In genomic region chr8:70585258-70585652, GRCm38 (mm10) we compare ENCODE assay signal across 8 mouse cellular contexts. TPM values are rescaled to one million over a fixed set of nuclear protein-coding genes. Genes with fewer than 3 reads are reported as not detected.
A peak's percentile ranks its signal among the peaks of the same experiment; 100 is the strongest.
DNase-seq lines count a peak whose midpoint lies in the region; ATAC-seq and TF ChIP-seq lines count a peak whose summit lies in the region.

No protein-coding gene starts in this region.

- TF ChIP-seq POLR2A in ES-Bruce4 (IDR thresholded peaks at IDR 0.05; ENCODE audit: insufficient read depth, low read length): no peak
- TF ChIP-seq POLR2A in heart, adult 2 months (IDR thresholded peaks at IDR 0.05; ENCODE audit: insufficient read depth, low read depth, low read length): no peak
- TF ChIP-seq POLR2A in kidney, adult 2 months (IDR thresholded peaks at IDR 0.05; ENCODE audit: low read depth, low read length): no peak

- peak; percentile 83 to 92 for DNase-seq in adrenal gland, adult (ENCODE audit: inconsistent age in 2 of 2, low spot score in 1 of 2)
- no peak for DNase-seq in adrenal gland, adult 8-10 months
- DNase-seq in cerebellum, postnatal 36 days: peak; percentile 64 to 67
- DNase-seq in heart, adult 2 months: peak; percentile 75 to 82
- DNase-seq in kidney, adult 2 months: peak; percentile 78
- DNase-seq in lung, postnatal 0 days (ENCODE audit: low spot score): peak; percentile 76
- DNase-seq in retina, postnatal 1 day: peak; percentile 69

- H3K4me2 ChIP-seq in lung, postnatal 0 days (replicated peaks; ENCODE audit: low read depth, low read length): no peak overlapping the region

- intact Hi-C loops in heart, adult 2 months (cut with DNase I): loop anchor here (1.0 to 10.0 kb wide), 3 partner anchors 25 to 200 kb away; partner anchors contain the start of gene Rex1bd

- ATAC-seq in lung, postnatal 0 days: peak; percentile 81

- H3K27me3 ChIP-seq in ES-Bruce4 (ENCODE audit: control insufficient read depth, insufficient read depth, low read length, poor library complexity, severe bottlenecking): no peaks in the 10 kb centered on the region
- H3K27me3 ChIP-seq in heart, adult 2 months (ENCODE audit: control insufficient read depth, insufficient read depth, low read length): no peaks in the 10 kb centered on the region
- H3K27me3 ChIP-seq in kidney, adult 2 months (replicated peaks; ENCODE audit: control insufficient read depth, insufficient read depth, low read length): no peaks in the 10 kb centered on the region
- no peaks in the 10 kb centered on the region for H3K27me3 ChIP-seq in lung, postnatal 0 days (replicated peaks; ENCODE audit: insufficient read depth, low read length)

- TF ChIP-seq EP300 in ES-Bruce4 (IDR thresholded peaks at IDR 0.05; ENCODE audit: insufficient read depth, low read depth, low read length): no peak
- peak; percentile 88 for TF ChIP-seq EP300 in heart, adult 2 months (IDR thresholded peaks at IDR 0.05; ENCODE audit: insufficient read depth, low read depth, low read length)
- TF ChIP-seq EP300 in lung, postnatal 0 days (IDR thresholded peaks at IDR 0.05): no peak

- H3K79me2 ChIP-seq in heart, adult 2 months (replicated peaks; ENCODE audit: control insufficient read depth, insufficient read depth, low read length): no peaks in the 10 kb centered on the region

- H3K9ac ChIP-seq in ES-Bruce4 (ENCODE audit: low read depth, poor library complexity, severe bottlenecking): no peak overlapping the region
- no peak overlapping the region for H3K9ac ChIP-seq in heart, adult 2 months (ENCODE audit: low read depth, low read length)
- H3K9ac ChIP-seq in lung, postnatal 0 days (replicated peaks; ENCODE audit: low read depth): no peak overlapping the region

- peak overlapping the region; percentile 4; the same call in 1 of the 2 replicates for H3K27ac ChIP-seq in ES-Bruce4 (ENCODE audit: insufficient read depth, low read length)
- peak overlapping the region; percentile 4; the same call in 1 of the 2 replicates for H3K27ac ChIP-seq in heart, adult 2 months
- no peak overlapping the region for H3K27ac ChIP-seq in kidney, adult 2 months (ENCODE audit: insufficient read depth, low read depth, low read length)
- no peak overlapping the region for H3K27ac ChIP-seq in lung, postnatal 0 days (ENCODE audit: low read length)

- TF ChIP-seq CTCF in ES-Bruce4 (IDR thresholded peaks at IDR 0.05; ENCODE audit: low read depth, low read length): peak; percentile 74
- TF ChIP-seq CTCF in heart, adult 2 months (IDR thresholded peaks at IDR 0.05): peak; percentile 89
- peak; percentile 77 for TF ChIP-seq CTCF in kidney, adult 2 months (conservative IDR thresholded peaks at IDR 0.05; ENCODE audit: insufficient read depth, insufficient read length, low read depth, low read length)
- peak; percentile 88 for TF ChIP-seq CTCF in lung, postnatal 0 days (IDR thresholded peaks at IDR 0.05)

- H3K4me1 ChIP-seq in ES-Bruce4 (ENCODE audit: control insufficient read depth, insufficient read depth, low read length): no peaks in the 10 kb centered on the region
- H3K4me1 ChIP-seq in heart, adult 2 months (ENCODE audit: control insufficient read depth, insufficient read depth, low read length): peaks cover 3% of the 10 kb centered on the region; the same call in 1 of the 2 replicates
- H3K4me1 ChIP-seq in kidney, adult 2 months (ENCODE audit: control insufficient read depth, insufficient read depth, low read length): no peaks in the 10 kb centered on the region
- no peaks in the 10 kb centered on the region for H3K4me1 ChIP-seq in lung, postnatal 0 days (ENCODE audit: insufficient read depth, low read depth, low read length)

- WGBS in heart, adult 2 months: 38% methylated on average over 7 of the region's 7 CpGs
- WGBS in kidney, adult 2 months: 39% methylated on average over 7 of the region's 7 CpGs
- WGBS in lung, postnatal 0 days: 48% methylated on average over 7 of the region's 7 CpGs

- no peaks in the 10 kb centered on the region for H3K9me3 ChIP-seq in ES-Bruce4 (replicated peaks; ENCODE audit: control insufficient read depth, insufficient read depth, low read length, poor library complexity, severe bottlenecking)
- H3K9me3 ChIP-seq in lung, postnatal 0 days (ENCODE audit: low read length): no peaks in the 10 kb centered on the region

- H3K4me3 ChIP-seq in ES-Bruce4 (ENCODE audit: low read depth, low read length): no peak overlapping the region
- no peak overlapping the region for H3K4me3 ChIP-seq in heart, adult 2 months
- no peak overlapping the region for H3K4me3 ChIP-seq in kidney, adult 2 months (ENCODE audit: insufficient read depth, low read depth, low read length)
- no peak overlapping the region for H3K4me3 ChIP-seq in lung, postnatal 0 days (ENCODE audit: low read depth, low read length)

- H3K36me3 ChIP-seq in ES-Bruce4 (ENCODE audit: control insufficient read depth, insufficient read depth, low read length, poor library complexity, severe bottlenecking): peaks cover 18% of the 10 kb centered on the region
- H3K36me3 ChIP-seq in heart, adult 2 months (ENCODE audit: control insufficient read depth, insufficient read depth, low read length): no peaks in the 10 kb centered on the region
- H3K36me3 ChIP-seq in kidney, adult 2 months (ENCODE audit: control insufficient read depth, insufficient read depth, low read length): peaks cover 1% of the 10 kb centered on the region
- peaks cover 26% of the 10 kb centered on the region for H3K36me3 ChIP-seq in lung, postnatal 0 days (ENCODE audit: insufficient read depth, low read length)

RNA-seq across cellular contexts. Expression of gene Isyna1, which starts 8.9 kb away (rescaled TPM):
- 100 to 1,000 TPM; 124 to 207 (median 158) TPM for total RNA-seq in adrenal gland, adult 8-10 months (2022)
- polyA plus RNA-seq in ES-Bruce4 (2011; ENCODE audit: insufficient read depth, insufficient read length, low read depth, missing spikeins): 61.5 and 72.3 TPM in 2 replicates
- total RNA-seq in heart, adult 2 months (2021): 10 to 100 TPM; 26.7 to 28.3 TPM
- polyA plus RNA-seq in heart, adult 2 months (2012; rRNA removed): 40.3 and 41.6 TPM in 2 replicates
- polyA plus RNA-seq in kidney, adult 2 months (2012; rRNA removed): 127 and 159 TPM in 2 replicates
- 49.1 and 57.8 TPM in 2 replicates for polyA plus RNA-seq in lung, postnatal 0 days (2015; fragmentation: Nextera tagmentation; extraction: Ambion mirVana)

RNA-seq across cellular contexts. Expression of gene Ssbp4, which starts 23.4 kb away (rescaled TPM):
- 100 to 1,000 TPM in 2 of 4 experiments, 10 to 100 TPM in 2; 69.3 to 158 (median 120) TPM for total RNA-seq in adrenal gland, adult 8-10 months (2022)
- 49.9 and 50.2 TPM in 2 replicates for polyA plus RNA-seq in ES-Bruce4 (2011; ENCODE audit: insufficient read depth, insufficient read length, low read depth, missing spikeins)
- total RNA-seq in heart, adult 2 months (2021): 10 to 100 TPM; 34.6 to 35.8 TPM
- polyA plus RNA-seq in heart, adult 2 months (2012; rRNA removed): 45.6 and 72.8 TPM in 2 replicates
- 84.9 and 123 TPM in 2 replicates for polyA plus RNA-seq in kidney, adult 2 months (2012; rRNA removed)
- 117 and 125 TPM in 2 replicates for polyA plus RNA-seq in lung, postnatal 0 days (2015; fragmentation: Nextera tagmentation; extraction: Ambion mirVana)

RNA-seq across cellular contexts. Expression of gene Lrrc25, which starts 30.7 kb away (rescaled TPM):
- total RNA-seq in adrenal gland, adult 8-10 months (2022): 1 to 10 TPM; 1.5 to 4.4 (median 3.2) TPM
- polyA plus RNA-seq in ES-Bruce4 (2011; ENCODE audit: insufficient read depth, insufficient read length, low read depth, missing spikeins): not detected in 2 replicates
- total RNA-seq in heart, adult 2 months (2021): 1 to 10 TPM; 1.6 to 1.8 TPM
- 3.6 and 4.5 TPM in 2 replicates for polyA plus RNA-seq in heart, adult 2 months (2012; rRNA removed)
- polyA plus RNA-seq in kidney, adult 2 months (2012; rRNA removed): 3.2 and 3.5 TPM in 2 replicates
- polyA plus RNA-seq in lung, postnatal 0 days (2015; fragmentation: Nextera tagmentation; extraction: Ambion mirVana): 4.2 TPM in 2 replicates

RNA-seq across cellular contexts. Expression of gene Ell, which starts 46.0 kb away (rescaled TPM):
- total RNA-seq in adrenal gland, adult 8-10 months (2022): 10 to 100 TPM; 25.2 to 38.3 (median 30.3) TPM
- 12.4 and 13.2 TPM in 2 replicates for polyA plus RNA-seq in ES-Bruce4 (2011; ENCODE audit: insufficient read depth, insufficient read length, low read depth, missing spikeins)
- 10 to 100 TPM in 1 of 2 experiments, 1 to 10 TPM in 1; 9.6 to 12.0 TPM for total RNA-seq in heart, adult 2 months (2021)
- polyA plus RNA-seq in heart, adult 2 months (2012; rRNA removed): 12.7 and 13.8 TPM in 2 replicates
- 16.4 and 18.1 TPM in 2 replicates for polyA plus RNA-seq in kidney, adult 2 months (2012; rRNA removed)
- 11.8 and 13.0 TPM in 2 replicates for polyA plus RNA-seq in lung, postnatal 0 days (2015; fragmentation: Nextera tagmentation; extraction: Ambion mirVana)

RNA-seq across cellular contexts. Expression of gene Gdf15, which starts 47.0 kb away (rescaled TPM):
- 1 to 10 TPM; 1.8 to 3.5 (median 3.0) TPM for total RNA-seq in adrenal gland, adult 8-10 months (2022)
- polyA plus RNA-seq in ES-Bruce4 (2011; ENCODE audit: insufficient read depth, insufficient read length, low read depth, missing spikeins): 1.9 and 2.1 TPM in 2 replicates
- total RNA-seq in heart, adult 2 months (2021): 1 to 10 TPM; 1.1 to 2.0 TPM
- 0.38 and 3.8 TPM in 2 replicates for polyA plus RNA-seq in heart, adult 2 months (2012; rRNA removed)
- polyA plus RNA-seq in kidney, adult 2 months (2012; rRNA removed): 11.2 and 17.8 TPM in 2 replicates
- 1.3 and 2.3 TPM in 2 replicates for polyA plus RNA-seq in lung, postnatal 0 days (2015; fragmentation: Nextera tagmentation; extraction: Ambion mirVana)

Comparison
In these comparisons a context has a peak if more than half of its experiments do, and no peak if none do; other contexts are left out.
1. H3K27ac ChIP-seq: peak in ES-Bruce4 (single experiment) and heart, adult 2 months (single experiment); none in kidney, adult 2 months (single experiment) and lung, postnatal 0 days (single experiment).
2. Peak in every context shown above with its lines, with median percentiles within 50 percentile points of each other: CTCF ChIP-seq.